ENCODE assay signal across 7 mouse cellular contexts in the genomic region with DNA sequence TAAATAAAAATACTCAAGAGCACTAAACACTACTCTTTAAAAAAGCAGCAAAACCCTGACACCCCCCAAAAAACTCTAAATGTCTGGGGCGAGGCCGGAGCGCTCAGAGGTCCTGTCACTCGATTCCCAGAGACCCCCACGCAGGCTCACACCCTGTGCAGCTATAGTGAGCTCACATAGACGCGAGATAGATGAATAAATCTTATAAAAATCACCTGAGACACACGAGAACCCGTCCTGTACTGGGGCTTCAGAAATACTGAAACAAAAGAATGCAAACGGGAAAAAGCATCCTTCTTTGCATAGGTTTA. TPM values are rescaled to one million over a fixed set of nuclear protein-coding genes. Genes with fewer than 3 reads are reported as not detected.
DNase-seq lines count a peak whose midpoint lies in the region; ATAC-seq and TF ChIP-seq lines count a peak whose summit lies in the region.

No protein-coding gene starts in this region.

- H3K4me2 ChIP-seq in lung, embryonic 15.5 days, result peak overlapping the region; percentile 75
- peak overlapping the region; percentile 73 for H3K4me2 ChIP-seq in intestine, embryonic 15.5 days (replicated peaks)
- H3K4me2 ChIP-seq in midbrain, embryonic 16.5 days (ENCODE audit: low read length), result peak overlapping the region; percentile 67

- peaks cover 5% of the 10 kb centered on the region; the same call in 1 of the 2 replicates for H3K4me1 ChIP-seq in lung, embryonic 15.5 days
- no peaks in the 10 kb centered on the region for H3K4me1 ChIP-seq in embryonic fibroblast, embryonic 13.5 days (ENCODE audit: control insufficient read depth, insufficient read depth, low read length)
- no peaks in the 10 kb centered on the region for H3K4me1 ChIP-seq in intestine, embryonic 15.5 days (replicated peaks)
- 0 out of 2 replicates have a peak, but pooled peaks cover 2% of the 10 kb centered on the region for H3K4me1 ChIP-seq in midbrain, embryonic 16.5 days (ENCODE audit: control insufficient read depth, insufficient read depth, low read length)

- no peak for ATAC-seq in lung, embryonic 15.5 days (ENCODE audit: borderline replicate concordance, extremely low read depth, low FRiP score, low TSS enrichment)
- peak; percentile 39 for ATAC-seq in intestine, embryonic 15.5 days
- peak; percentile 72 for ATAC-seq in midbrain, embryonic 16.5 days
- ATAC-seq in inflammation-experienced regulatory T-cells, adult 6 months, result no peak

- 0 out of 2 replicates have a peak overlapping the region, but pooled peaks have one; percentile 11 for H3K27ac ChIP-seq in lung, embryonic 15.5 days
- H3K27ac ChIP-seq in embryonic fibroblast, embryonic 13.5 days (ENCODE audit: insufficient read depth, low read length), result no peak overlapping the region
- no peak overlapping the region for H3K27ac ChIP-seq in intestine, embryonic 15.5 days
- H3K27ac ChIP-seq in midbrain, embryonic 16.5 days (ENCODE audit: low read length), result peak overlapping the region; percentile 97

- H3K9ac ChIP-seq in lung, embryonic 15.5 days, result peak overlapping the region; percentile 99
- H3K9ac ChIP-seq in intestine, embryonic 15.5 days, result peak overlapping the region; percentile 93
- peak overlapping the region; percentile 74 for H3K9ac ChIP-seq in midbrain, embryonic 16.5 days (ENCODE audit: low read depth, low read length)

- WGBS in lung, embryonic 15.5 days, result 7% methylated on average over 10 of the region's 10 CpGs
- 7% methylated on average over 10 of the region's 10 CpGs for WGBS in intestine, embryonic 15.5 days
- 7% methylated on average over 10 of the region's 10 CpGs for WGBS in midbrain, embryonic 16.5 days

- no peaks in the 10 kb centered on the region for H3K27me3 ChIP-seq in lung, embryonic 15.5 days
- H3K27me3 ChIP-seq in intestine, embryonic 15.5 days (replicated peaks), result no peaks in the 10 kb centered on the region
- H3K27me3 ChIP-seq in midbrain, embryonic 16.5 days (ENCODE audit: control insufficient read depth, insufficient read depth, low read depth, low read length), result no peaks in the 10 kb centered on the region

- H3K36me3 ChIP-seq in lung, embryonic 15.5 days, result no peaks in the 10 kb centered on the region
- no peaks in the 10 kb centered on the region for H3K36me3 ChIP-seq in intestine, embryonic 15.5 days
- no peaks in the 10 kb centered on the region for H3K36me3 ChIP-seq in midbrain, embryonic 16.5 days (ENCODE audit: control insufficient read depth, insufficient read depth, low read length)

- no peaks in the 10 kb centered on the region for H3K9me3 ChIP-seq in lung, embryonic 15.5 days
- no peaks in the 10 kb centered on the region for H3K9me3 ChIP-seq in intestine, embryonic 15.5 days
- H3K9me3 ChIP-seq in midbrain, embryonic 16.5 days (replicated peaks; ENCODE audit: control insufficient read depth, low read length, poor library complexity, severe bottlenecking), result no peaks in the 10 kb centered on the region

- TF ChIP-seq POLR2A in embryonic fibroblast, embryonic 13.5 days (IDR thresholded peaks at IDR 0.05; ENCODE audit: low read depth, low read length), result 0 out of 2 replicates have a peak, but pooled peaks have one; percentile 4

- TF ChIP-seq CTCF in embryonic fibroblast, embryonic 13.5 days (IDR thresholded peaks at IDR 0.05; ENCODE audit: borderline replicate concordance, insufficient read depth, low read length), result no peak

- DNase-seq in lung, postnatal 25 days (ENCODE audit: low spot score), result no peak
- DNase-seq in left cerebral cortex, adult 8-10 months (ENCODE audit: low spot score in 2 of 2), result no peak

- peak overlapping the region; percentile 95 for H3K4me3 ChIP-seq in lung, embryonic 15.5 days
- H3K4me3 ChIP-seq in embryonic fibroblast, embryonic 13.5 days (ENCODE audit: insufficient read depth, low read length), result peak overlapping the region; percentile 66
- H3K4me3 ChIP-seq in intestine, embryonic 15.5 days (replicated peaks), result peak overlapping the region; percentile 83
- peak overlapping the region; percentile 71 for H3K4me3 ChIP-seq in midbrain, embryonic 16.5 days (ENCODE audit: low read depth, low read length)

RNA-seq across cellular contexts. Expression of a gene that starts 32.6 kb away (rescaled TPM):
- polyA plus RNA-seq in lung, embryonic 15.5 days (2015; fragmentation: Nextera tagmentation; extraction: Ambion mirVana), result 42.5 and 44.5 TPM in 2 replicates
- polyA plus RNA-seq in embryonic fibroblast, embryonic 13.5 days (2011; ENCODE audit: insufficient read length, low read depth, missing spikeins), result 130 and 145 TPM in 2 replicates
- 37.7 and 43.5 TPM in 2 replicates for polyA plus RNA-seq in intestine, embryonic 15.5 days (2015; fragmentation: Nextera tagmentation; extraction: Ambion mirVana)
- 48.9 and 55.1 TPM in 2 replicates for polyA plus RNA-seq in midbrain, embryonic 16.5 days (2015; fragmentation: Nextera tagmentation; extraction: Ambion mirVana)
- total RNA-seq in left cerebral cortex, adult 8-10 months (2022), result 100 to 1,000 TPM; 173 to 210 (median 192) TPM
- 10 to 100 TPM; 60.6 to 67.0 (median 65.5) TPM for polyA plus RNA-seq in inflammation-experienced regulatory T-cells, adult 6 months (2017; shearing (Covaris generic))

RNA-seq across cellular contexts. Expression of a gene that starts 42.5 kb away (rescaled TPM):
- not detected in 2 replicates for polyA plus RNA-seq in lung, embryonic 15.5 days (2015; fragmentation: Nextera tagmentation; extraction: Ambion mirVana)
- polyA plus RNA-seq in embryonic fibroblast, embryonic 13.5 days (2011; ENCODE audit: insufficient read length, low read depth, missing spikeins), result not detected in 2 replicates
- 0.14 and 0.19 TPM in 2 replicates for polyA plus RNA-seq in intestine, embryonic 15.5 days (2015; fragmentation: Nextera tagmentation; extraction: Ambion mirVana)
- polyA plus RNA-seq in midbrain, embryonic 16.5 days (2015; fragmentation: Nextera tagmentation; extraction: Ambion mirVana), result not detected in 2 replicates
- total RNA-seq in left cerebral cortex, adult 8-10 months (2022), result not detected
- polyA plus RNA-seq in inflammation-experienced regulatory T-cells, adult 6 months (2017; shearing (Covaris generic)), result not detected

Comparison
In these comparisons a context has a peak if more than half of its experiments do, and no peak if none do; other contexts are left out.
1. ATAC-seq: peak in intestine, embryonic 15.5 days (single experiment) and midbrain, embryonic 16.5 days (single experiment); none in lung, embryonic 15.5 days (single experiment) and inflammation-experienced regulatory T-cells, adult 6 months (single experiment).
2. H3K27ac ChIP-seq: peak in lung, embryonic 15.5 days (single experiment) and midbrain, embryonic 16.5 days (single experiment); none in embryonic fibroblast, embryonic 13.5 days (single experiment) and intestine, embryonic 15.5 days (single experiment).
3. Peak in every context shown above with its lines, with median percentiles within 50 percentile points of each other: H3K4me2 ChIP-seq, H3K4me3 ChIP-seq and H3K9ac ChIP-seq.